Mouse (Mus musculus): ENCODE data around the gene Akap13. TPM values are rescaled to one million over a fixed set of nuclear protein-coding genes. Genes with fewer than 3 reads are reported as not detected.
A peak's percentile ranks its signal among the peaks of the same experiment; 100 is the strongest.
"Not testable (repeated sequence)": the region's sequence is repeated elsewhere in the genome, so short reads cannot be mapped to it uniquely, and the experiment has no call there.

Gene Akap13
- polyA plus RNA-seq, 1 experiment from 2014 or later, result 25.7 TPM

GRCm38 (mm10) chr7:75614826-75615225, 159.5 kb downstream of the Akap13 start:
- WGBS (ENCODE audit: insufficient replicate concordance), result 71% methylated on average over 8 of the region's 8 CpGs
- Histone ChIP-seq H3K4me2 (ENCODE audit: low read depth, low read length) (peak overlapping the region; percentile 65), H3K9me3 (ENCODE audit: low read length) (no peaks in the 10 kb centered on the region), H3K27me3 (ENCODE audit: insufficient read depth, low read length) (no peaks in the 10 kb centered on the region), H3K4me3 (ENCODE audit: low read depth, low read length) (peak overlapping the region; percentile 51), H3K27ac (ENCODE audit: low read depth) (peak overlapping the region; percentile 59; the same call in 1 of the 2 replicates), H3K9ac (replicated peaks) (peak overlapping the region; percentile 19; the same call in 1 of the 2 replicates), H3K36me3 (replicated peaks; ENCODE audit: insufficient read depth, low read length) (peaks cover 38% of the 10 kb centered on the region), H3K4me1 (ENCODE audit: insufficient read depth) (peaks cover 42% of the 10 kb centered on the region)
- DNase-seq (no peak), ATAC-seq (no peak)
- no peak for TF ChIP-seq CTCF (IDR thresholded peaks at IDR 0.05; ENCODE audit: low read depth)
- TF ChIP-seq EP300 (IDR thresholded peaks at IDR 0.05; ENCODE audit: low read depth), result no peak

GRCm38 (mm10) chr7:75617246-75617645, 161.9 kb downstream of the Akap13 start:
- Histone ChIP-seq H3K4me1 (ENCODE audit: insufficient read depth) (peaks cover 24% of the 10 kb centered on the region), H3K36me3 (replicated peaks; ENCODE audit: insufficient read depth, low read length) (peaks cover 47% of the 10 kb centered on the region)
- H3K27ac ChIP-seq (ENCODE audit: low read depth); DNase-seq; H3K27me3 ChIP-seq (ENCODE audit: insufficient read depth, low read length); ATAC-seq; H3K4me2 ChIP-seq (ENCODE audit: low read depth, low read length); H3K9me3 ChIP-seq (ENCODE audit: low read length); H3K9ac ChIP-seq (replicated peaks); H3K4me3 ChIP-seq (ENCODE audit: low read depth, low read length): not testable (repeated sequence)
- 89% methylated on average over 4 of the region's 4 CpGs for WGBS (ENCODE audit: insufficient replicate concordance)

DNA sequence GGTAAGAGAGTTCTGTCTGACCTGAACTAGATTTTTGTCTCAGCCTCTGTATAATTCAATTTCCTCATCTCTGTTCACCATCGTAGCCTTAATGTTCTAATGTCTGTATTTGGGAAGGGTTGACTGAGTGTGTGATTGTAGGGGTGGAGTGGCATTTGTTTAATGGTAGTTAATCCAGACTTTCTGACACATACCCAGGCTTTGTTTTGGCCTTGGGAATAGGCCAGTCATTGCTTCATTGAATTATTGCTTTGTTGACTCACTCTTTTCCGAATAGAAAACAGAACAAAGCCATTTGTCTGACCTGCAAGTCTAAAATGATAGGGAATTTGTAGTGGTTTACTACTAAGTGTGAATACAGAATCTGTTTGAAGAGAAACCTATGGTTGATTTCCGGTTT, 163.4 kb downstream of the Akap13 start:
- H3K27ac ChIP-seq (ENCODE audit: low read depth), result no peak overlapping the region
- no peak overlapping the region for H3K9ac ChIP-seq (replicated peaks)
- no peak overlapping the region for H3K4me2 ChIP-seq (ENCODE audit: low read depth, low read length)
- no peaks in the 10 kb centered on the region for H3K9me3 ChIP-seq (ENCODE audit: low read length)
- H3K4me3 ChIP-seq (ENCODE audit: low read depth, low read length), result no peak overlapping the region
- H3K36me3 ChIP-seq (replicated peaks; ENCODE audit: insufficient read depth, low read length), result peaks cover 53% of the 10 kb centered on the region
- H3K4me1 ChIP-seq (ENCODE audit: insufficient read depth), result peaks cover 24% of the 10 kb centered on the region
- WGBS (ENCODE audit: insufficient replicate concordance), result 76% methylated on average over 3 of the region's 3 CpGs
- DNase-seq (no peak), ATAC-seq (no peak)
- H3K27me3 ChIP-seq (ENCODE audit: insufficient read depth, low read length), result no peaks in the 10 kb centered on the region
- no peak for TF ChIP-seq CTCF (IDR thresholded peaks at IDR 0.05; ENCODE audit: low read depth)
- no peak for TF ChIP-seq EP300 (IDR thresholded peaks at IDR 0.05; ENCODE audit: low read depth)

DNA sequence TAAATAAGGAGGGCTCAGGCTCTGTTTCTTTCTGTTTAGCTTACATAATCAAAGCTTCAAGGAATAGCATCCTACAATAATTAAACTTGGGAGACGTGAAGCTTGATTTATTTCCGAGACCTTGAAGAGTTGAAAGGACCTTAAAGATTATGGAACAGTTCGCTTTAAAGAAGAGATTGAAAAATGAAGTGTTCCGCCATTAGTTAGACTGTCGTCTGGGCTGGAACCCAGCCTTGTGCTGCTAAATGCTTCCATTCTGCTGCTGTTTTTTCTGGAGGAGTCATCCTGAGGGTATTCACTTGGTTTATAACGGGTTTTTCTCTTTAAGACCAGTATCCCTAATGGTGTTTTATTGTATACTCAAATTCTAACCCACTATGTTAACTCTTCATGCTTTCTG, 164.5 kb downstream of the Akap13 start:
- WGBS (ENCODE audit: insufficient replicate concordance), result 91% methylated on average over 6 of the region's 6 CpGs
- Histone ChIP-seq H3K9ac (replicated peaks) (no peak overlapping the region), H3K27me3 (ENCODE audit: insufficient read depth, low read length) (no peaks in the 10 kb centered on the region), H3K4me1 (ENCODE audit: insufficient read depth) (peaks cover 13% of the 10 kb centered on the region), H3K4me2 (ENCODE audit: low read depth, low read length) (no peak overlapping the region), H3K27ac (ENCODE audit: low read depth) (no peak overlapping the region), H3K36me3 (replicated peaks; ENCODE audit: insufficient read depth, low read length) (peaks cover 49% of the 10 kb centered on the region), H3K4me3 (ENCODE audit: low read depth, low read length) (no peak overlapping the region), H3K9me3 (ENCODE audit: low read length) (no peaks in the 10 kb centered on the region)
- ATAC-seq (no peak), DNase-seq (no peak)
- no peak for TF ChIP-seq CTCF (IDR thresholded peaks at IDR 0.05; ENCODE audit: low read depth)
- no peak for TF ChIP-seq EP300 (IDR thresholded peaks at IDR 0.05; ENCODE audit: low read depth)

- WGBS (ENCODE audit: insufficient replicate concordance), result 82% methylated on average over 3 of the region's 3 CpGs
- DNase-seq (no peak), ATAC-seq (no peak)
- Histone ChIP-seq H3K4me2 (ENCODE audit: low read depth, low read length) (no peak overlapping the region), H3K36me3 (replicated peaks; ENCODE audit: insufficient read depth, low read length) (peaks cover 43% of the 10 kb centered on the region), H3K9me3 (ENCODE audit: low read length) (no peaks in the 10 kb centered on the region), H3K4me3 (ENCODE audit: low read depth, low read length) (no peak overlapping the region), H3K27ac (ENCODE audit: low read depth) (no peak overlapping the region), H3K4me1 (ENCODE audit: insufficient read depth) (peaks cover 11% of the 10 kb centered on the region), H3K27me3 (ENCODE audit: insufficient read depth, low read length) (no peaks in the 10 kb centered on the region), H3K9ac (replicated peaks) (no peak overlapping the region)
- TF ChIP-seq CTCF (IDR thresholded peaks at IDR 0.05; ENCODE audit: low read depth) (no peak), EP300 (IDR thresholded peaks at IDR 0.05; ENCODE audit: low read depth) (no peak)
Observed at GRCm38 (mm10) chr7:75620395-75620960, 165.1 kb downstream of the Akap13 start.

DNA sequence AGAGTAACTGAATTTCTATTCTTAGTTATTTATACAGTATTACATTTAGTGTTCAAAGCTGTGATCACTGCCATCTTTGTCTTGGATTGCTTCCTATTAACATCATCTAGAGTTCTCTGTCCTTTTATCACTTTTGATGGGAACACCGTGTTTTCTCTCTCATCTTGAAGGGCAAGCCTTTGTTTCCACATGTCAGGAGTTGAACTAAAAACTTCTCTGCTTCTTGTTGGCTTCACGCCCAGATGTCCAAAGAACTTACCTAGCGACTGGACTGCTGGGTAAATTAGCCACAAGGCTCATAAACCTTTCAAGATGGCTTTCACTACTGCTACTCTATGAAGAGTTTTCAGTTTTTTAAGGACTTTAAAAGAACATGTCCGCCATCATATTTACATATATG, 165.6 kb downstream of the Akap13 start:
- peaks cover 43% of the 10 kb centered on the region for H3K36me3 ChIP-seq (replicated peaks; ENCODE audit: insufficient read depth, low read length)
- no peak overlapping the region for H3K27ac ChIP-seq (ENCODE audit: low read depth)
- no peak overlapping the region for H3K4me3 ChIP-seq (ENCODE audit: low read depth, low read length)
- H3K27me3 ChIP-seq (ENCODE audit: insufficient read depth, low read length), result no peaks in the 10 kb centered on the region
- ATAC-seq, result no peak
- H3K4me1 ChIP-seq (ENCODE audit: insufficient read depth), result peaks cover 11% of the 10 kb centered on the region
- TF ChIP-seq CTCF (IDR thresholded peaks at IDR 0.05; ENCODE audit: low read depth), result no peak
- TF ChIP-seq EP300 (IDR thresholded peaks at IDR 0.05; ENCODE audit: low read depth), result no peak
- no peak overlapping the region for H3K9ac ChIP-seq (replicated peaks)
- H3K9me3 ChIP-seq (ENCODE audit: low read length), result no peaks in the 10 kb centered on the region
- no peak for DNase-seq
- 86% methylated on average over 4 of the region's 4 CpGs for WGBS (ENCODE audit: insufficient replicate concordance)
- H3K4me2 ChIP-seq (ENCODE audit: low read depth, low read length), result no peak overlapping the region

DNA sequence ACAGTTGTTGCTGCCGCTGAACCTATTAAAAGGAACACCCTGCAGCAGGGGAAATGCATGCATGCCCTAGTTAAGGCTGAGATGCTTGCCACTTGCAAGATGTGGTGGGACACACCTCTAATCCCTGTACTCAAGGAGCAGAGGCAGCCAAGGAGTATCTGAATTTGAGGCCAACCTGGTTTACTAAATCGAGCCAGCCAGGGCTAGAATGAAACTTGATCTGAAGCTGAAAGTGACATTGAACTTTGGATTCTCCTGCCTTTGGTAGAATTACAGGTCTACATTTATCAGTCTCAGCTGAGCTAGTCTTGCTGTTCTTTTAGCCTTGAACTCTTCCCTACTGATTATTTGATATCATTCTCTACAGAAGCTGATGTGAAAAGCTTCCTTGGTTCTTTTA, 172.5 kb downstream of the Akap13 start:
- TF ChIP-seq CTCF (IDR thresholded peaks at IDR 0.05; ENCODE audit: low read depth), result no peak
- no peak for TF ChIP-seq EP300 (IDR thresholded peaks at IDR 0.05; ENCODE audit: low read depth)
- no peak overlapping the region for H3K4me3 ChIP-seq (ENCODE audit: low read depth, low read length)
- H3K27me3 ChIP-seq (ENCODE audit: insufficient read depth, low read length), result no peaks in the 10 kb centered on the region
- peaks cover 11% of the 10 kb centered on the region; the same call in 1 of the 2 replicates for H3K4me1 ChIP-seq (ENCODE audit: insufficient read depth)
- DNase-seq, result no peak
- no peak for ATAC-seq
- no peak overlapping the region for H3K9ac ChIP-seq (replicated peaks)
- H3K27ac ChIP-seq (ENCODE audit: low read depth), result peak overlapping the region; percentile 66
- peaks cover 29% of the 10 kb centered on the region for H3K36me3 ChIP-seq (replicated peaks; ENCODE audit: insufficient read depth, low read length)
- no peaks in the 10 kb centered on the region for H3K9me3 ChIP-seq (ENCODE audit: low read length)
- no peak overlapping the region for H3K4me2 ChIP-seq (ENCODE audit: low read depth, low read length)
- WGBS (ENCODE audit: insufficient replicate concordance), result 66% methylated on average over 2 of the region's 2 CpGs
